Mouse (Mus musculus) kidney, adult 11 months (tissue): ENCODE data around the gene Gsx2.

ENCODE experiments used
- DNase-seq: peaks from one replicate; pipeline ENCODE4 v3.0.0; 2022

Gsx2 gene

GRCm38 (mm10) chr5:75077051-75077380 is 1.6 kb downstream of the Gsx2 start:
- DNase-seq = no peak

- no peak for DNase-seq
These were observed 4.2 kb downstream of the Gsx2 start for GRCm38 (mm10) chr5:75079564-75079963.

- DNase-seq = no peak
These were observed 7.0 kb downstream of the Gsx2 start for GRCm38 (mm10) chr5:75082439-75082838.

GRCm38 (mm10) chr5:75083061-75083460 is 7.7 kb downstream of the Gsx2 start:
- DNase-seq = no peak

GRCm38 (mm10) chr5:75083591-75084392 is 8.4 kb downstream of the Gsx2 start:
- no peak for DNase-seq

- DNase-seq = no peak
These were observed 9.0 kb downstream of the Gsx2 start for GRCm38 (mm10) chr5:75084393-75084870.

- DNase-seq = no peak
These were observed 9.6 kb downstream of the Gsx2 start for GRCm38 (mm10) chr5:75084871-75085520.

- DNase-seq = no peak
These were observed 10.1 kb downstream of the Gsx2 start for GRCm38 (mm10) chr5:75085521-75085875.

- DNase-seq = no peak
These were observed 10.5 kb downstream of the Gsx2 start for GRCm38 (mm10) chr5:75085906-75086305.

GRCm38 (mm10) chr5:75106511-75106910 is 31.1 kb downstream of the Gsx2 start:
- DNase-seq = no peak

GRCm38 (mm10) chr5:75109368-75109767 is 34.0 kb downstream of the Gsx2 start:
- DNase-seq = no peak

GRCm38 (mm10) chr5:75111781-75112180 is 36.4 kb downstream of the Gsx2 start:
- DNase-seq = no peak

GRCm38 (mm10) chr5:75118840-75119239 is 43.4 kb downstream of the Gsx2 start:
- no peak for DNase-seq

- DNase-seq = no peak
These were observed 46.2 kb downstream of the Gsx2 start for GRCm38 (mm10) chr5:75121646-75122045.
